ENCODE assay signal across 24 mouse cellular contexts in genomic region chr11:29607465-29607990, GRCm38 (mm10). TPM values are rescaled to one million over a fixed set of nuclear protein-coding genes. Genes with fewer than 3 reads are reported as not detected.
DNase-seq lines count a peak whose midpoint lies in the region; ATAC-seq and TF ChIP-seq lines count a peak whose summit lies in the region.
"Had no signal": no experiment of that assay in that cellular context is flagged by ENCODE, and none has a peak within 500 bp of the region (broad histone marks: within the 10 kb centered on the region; RNA-seq: fewer than 3 reads in every experiment).

No protein-coding gene starts in this region.

- H3K36me3 ChIP-seq in liver, adult 2 months (ENCODE audit: control insufficient read depth, insufficient read depth, low read length) = no peaks in the 10 kb centered on the region
- no peaks in the 10 kb centered on the region for H3K36me3 ChIP-seq in intestine, embryonic 16.5 days (ENCODE audit: control insufficient read depth, insufficient read depth, low read length)
- H3K36me3 ChIP-seq in forebrain, embryonic 13.5 days (ENCODE audit: poor library complexity, severe bottlenecking) = no peaks in the 10 kb centered on the region
- H3K36me3 ChIP-seq: embryonic facial prominence, embryonic 13.5 days; heart, embryonic 10.5 days; hindbrain, embryonic 12.5 days had no signal

- no peak overlapping the region for H3K27ac ChIP-seq in liver, adult 2 months (replicated peaks; ENCODE audit: insufficient read depth, low read depth, low read length)
- no peak overlapping the region for H3K27ac ChIP-seq in intestine, embryonic 16.5 days (ENCODE audit: low read length)
- no peak overlapping the region for H3K27ac ChIP-seq in forebrain, embryonic 13.5 days
- H3K27ac ChIP-seq: embryonic facial prominence, embryonic 13.5 days; gastrocnemius, adult 2 months; heart, embryonic 10.5 days; hindbrain, embryonic 12.5 days had no signal

- no peak overlapping the region for H3K9ac ChIP-seq in liver, adult 2 months (ENCODE audit: low read depth, low read length)
- no peak overlapping the region for H3K9ac ChIP-seq in intestine, embryonic 16.5 days (ENCODE audit: low read depth, low read length)
- H3K9ac ChIP-seq in forebrain, embryonic 13.5 days = no peak overlapping the region
- H3K9ac ChIP-seq: embryonic facial prominence, embryonic 13.5 days; hindbrain, embryonic 12.5 days had no signal

- TF ChIP-seq CTCF in liver, adult 2 months (IDR thresholded peaks at IDR 0.05; ENCODE audit: low read depth, low read length) = no peak

- H3K9me3 ChIP-seq in intestine, embryonic 16.5 days (ENCODE audit: control insufficient read depth, low read length) = no peaks in the 10 kb centered on the region
- no peaks in the 10 kb centered on the region for H3K9me3 ChIP-seq in forebrain, embryonic 13.5 days (replicated peaks)
- H3K9me3 ChIP-seq: embryonic facial prominence, embryonic 13.5 days; heart, embryonic 10.5 days; hindbrain, embryonic 12.5 days had no signal

- no peak overlapping the region for H3K4me2 ChIP-seq in intestine, embryonic 16.5 days (ENCODE audit: low read depth, low read length)
- H3K4me2 ChIP-seq in forebrain, embryonic 13.5 days = no peak overlapping the region
- H3K4me2 ChIP-seq: embryonic facial prominence, embryonic 13.5 days; hindbrain, embryonic 12.5 days had no signal

- no peak for TF ChIP-seq POLR2A in liver, adult 2 months (IDR thresholded peaks at IDR 0.05; ENCODE audit: extremely low read depth, insufficient read depth, low read length)

- peak; percentile 67 for ATAC-seq in intestine, embryonic 16.5 days
- ATAC-seq in forebrain, embryonic 13.5 days = no peak
- ATAC-seq: activated CD4-positive, CD25-positive, alpha-beta regulatory T cell, adult 4 months; forebrain, embryonic 14.5 days; hindbrain, embryonic 16.5 days; inflammation-experienced regulatory T-cells, adult 6 months; Patski had no signal

- peaks cover 14% of the 10 kb centered on the region for H3K4me1 ChIP-seq in liver, adult 2 months (ENCODE audit: control insufficient read depth, insufficient read depth, low read length)
- no peaks in the 10 kb centered on the region for H3K4me1 ChIP-seq in intestine, embryonic 16.5 days (ENCODE audit: control insufficient read depth, insufficient read depth, low read length)
- H3K4me1 ChIP-seq in forebrain, embryonic 13.5 days = no peaks in the 10 kb centered on the region
- H3K4me1 ChIP-seq: embryonic facial prominence, embryonic 13.5 days; heart, embryonic 10.5 days; hindbrain, embryonic 12.5 days had no signal

- H3K79me2 ChIP-seq in liver, adult 2 months (ENCODE audit: control insufficient read depth, insufficient read depth, low read length) = no peaks in the 10 kb centered on the region

- H3K4me3 ChIP-seq in liver, adult 2 months (ENCODE audit: insufficient read depth, low read depth, low read length) = no peak overlapping the region
- no peak overlapping the region for H3K4me3 ChIP-seq in intestine, embryonic 16.5 days (ENCODE audit: low read length)
- H3K4me3 ChIP-seq in forebrain, embryonic 13.5 days = no peak overlapping the region
- H3K4me3 ChIP-seq: embryonic facial prominence, embryonic 13.5 days; gastrocnemius, adult 2 months; heart, embryonic 10.5 days; hindbrain, embryonic 12.5 days had no signal

- DNase-seq in adrenal gland, adult (ENCODE audit: inconsistent age in 2 of 2, low spot score in 1 of 2) = peak; percentile 5 to 78
- no peak for DNase-seq in adrenal gland, postnatal 10 days
- DNase-seq in liver, adult 2 months (ENCODE audit: extremely low read depth, low read depth, low spot score) = peak; percentile 66
- DNase-seq in liver (no peak), 3T3-L1 (ENCODE audit: low read depth, low spot score) (peak; percentile 21)
- DNase-seq: cerebellum, adult 18-20 months; cerebellum, adult 9-11 months; cerebellum, postnatal 36 days; gastrocnemius, adult 2 months; gastrocnemius, postnatal 25 days; heart, postnatal 10 days; heart, postnatal 4 days had no signal

- WGBS in liver, adult 2 months = 25% methylated on average over 2 of the region's 2 CpGs
- 64% methylated on average over 2 of the region's 2 CpGs for WGBS in intestine, embryonic 16.5 days
- WGBS in forebrain, embryonic 13.5 days = 91% methylated on average over 2 of the region's 2 CpGs

- H3K27me3 ChIP-seq in liver, adult 2 months (ENCODE audit: control insufficient read depth, insufficient read depth, low read length) = peaks cover 7% of the 10 kb centered on the region; the same call in 1 of the 2 replicates
- H3K27me3 ChIP-seq in intestine, embryonic 16.5 days (replicated peaks; ENCODE audit: control insufficient read depth, insufficient read depth, low read length) = no peaks in the 10 kb centered on the region
- H3K27me3 ChIP-seq in forebrain, embryonic 13.5 days = no peaks in the 10 kb centered on the region
- H3K27me3 ChIP-seq: embryonic facial prominence, embryonic 13.5 days; hindbrain, embryonic 12.5 days; Patski had no signal

RNA-seq across cellular contexts. Expression of gene Rps27a, which starts 59.6 kb away (rescaled TPM):
- 1,000 to 10,000 TPM in 1 of 2 experiments, 100 to 1,000 TPM in 1; 964 to 1,017 TPM for total RNA-seq in adrenal gland, postnatal 10 days (2021)
- 499 and 521 TPM in 2 replicates for total RNA-seq in liver, adult 2 months (2014; rRNA removed)
- polyA plus RNA-seq in liver, adult 2 months (2012; rRNA removed) = 58.8 and 67.0 TPM in 2 replicates
- 938 and 1,006 TPM in 2 replicates for polyA plus RNA-seq in intestine, embryonic 16.5 days (2015; fragmentation: Nextera tagmentation; extraction: Ambion mirVana)
- polyA plus RNA-seq in forebrain, embryonic 13.5 days (2015; fragmentation: Nextera tagmentation; extraction: Ambion mirVana) = 829 and 870 TPM in 2 replicates

RNA-seq across cellular contexts. Expression of gene Clhc1, which starts 59.8 kb away (rescaled TPM):
- total RNA-seq in adrenal gland, postnatal 10 days (2021) = under 1 TPM in 1 of 2 experiments, not detected in 1; 0.42 TPM
- 0.28 TPM in 1 of 2 replicates, not detected in the other for total RNA-seq in liver, adult 2 months (2014; rRNA removed)
- not detected in 2 replicates for polyA plus RNA-seq in liver, adult 2 months (2012; rRNA removed)
- polyA plus RNA-seq in intestine, embryonic 16.5 days (2015; fragmentation: Nextera tagmentation; extraction: Ambion mirVana) = 0.15 and 0.23 TPM in 2 replicates
- 0.20 and 0.50 TPM in 2 replicates for polyA plus RNA-seq in forebrain, embryonic 13.5 days (2015; fragmentation: Nextera tagmentation; extraction: Ambion mirVana)
- total RNA-seq: gastrocnemius, adult 2 months; gastrocnemius, postnatal 25 days; granulocyte monocyte progenitor cell, adult 5-6 weeks; heart, postnatal 10 days had no signal
- polyA plus RNA-seq: C2C12; hindbrain, embryonic 12.5 days had no signal

Comparison
In these comparisons a context has a peak if more than half of its experiments do, and no peak if none do; other contexts are left out.
1. DNase-seq: peak in adrenal gland, adult (2 of 2), liver, adult 2 months (single experiment) and 3T3-L1 (single experiment); none in adrenal gland, postnatal 10 days (single experiment) and liver (single experiment).
2. RNA of gene Rps27a, which starts 59.6 kb away (polyA plus RNA-seq): 938 to 1,006 TPM in intestine, embryonic 16.5 days and 829 to 870 TPM in forebrain, embryonic 13.5 days; 58.8 to 67.0 TPM in liver, adult 2 months; every median in the first group is over 10 times any median in the second.